15 mouse cellular contexts compared by ENCODE assay signal in the genomic region with DNA sequence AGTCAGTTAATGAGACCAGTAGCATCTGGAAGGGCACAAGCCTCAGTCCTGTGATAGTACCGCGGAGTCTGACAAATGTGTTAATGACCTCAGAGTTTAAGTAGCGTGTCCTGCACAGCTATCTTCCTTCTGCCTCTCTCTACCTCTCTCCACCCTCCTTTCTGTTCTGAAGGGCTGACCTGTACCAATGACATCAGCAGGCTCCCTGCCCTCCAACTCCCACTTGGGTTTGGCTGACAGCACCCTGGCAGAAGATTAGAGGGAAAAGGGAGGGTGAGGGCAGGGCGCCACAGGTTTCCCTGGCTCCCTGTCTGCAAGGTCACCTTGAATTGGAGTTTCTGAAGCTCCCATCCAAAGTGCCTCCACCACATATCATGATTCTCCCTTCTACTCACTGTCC.
DNase-seq lines count a peak whose midpoint lies in the region; ATAC-seq and TF ChIP-seq lines count a peak whose summit lies in the region.
"Had no signal": no experiment of that assay in that cellular context is flagged by ENCODE, and none has a peak within 500 bp of the region (broad histone marks: within the 10 kb centered on the region; RNA-seq: fewer than 3 reads in every experiment).

No protein-coding gene starts in this region.

- H3K9me3 ChIP-seq in heart, postnatal 0 days (replicated peaks; ENCODE audit: control insufficient read depth, low read length) = 0 out of 2 replicates have a peak, but pooled peaks cover 4% of the 10 kb centered on the region
- H3K9me3 ChIP-seq in stomach, postnatal 0 days (ENCODE audit: control insufficient read depth, low read length) = no peaks in the 10 kb centered on the region
- H3K9me3 ChIP-seq: midbrain, embryonic 12.5 days; neural tube, embryonic 12.5 days had no signal

- no peak overlapping the region for H3K4me2 ChIP-seq in heart, postnatal 0 days (ENCODE audit: low read depth, low read length)
- H3K4me2 ChIP-seq in stomach, postnatal 0 days (replicated peaks; ENCODE audit: low read depth) = no peak overlapping the region
- H3K4me2 ChIP-seq: midbrain, embryonic 12.5 days; neural tube, embryonic 12.5 days had no signal

- H3K27me3 ChIP-seq in heart, postnatal 0 days (ENCODE audit: control insufficient read depth, insufficient read depth, low read length) = no peaks in the 10 kb centered on the region
- no peaks in the 10 kb centered on the region for H3K27me3 ChIP-seq in stomach, postnatal 0 days (ENCODE audit: control insufficient read depth, insufficient read depth, low read length)
- H3K27me3 ChIP-seq: midbrain, embryonic 12.5 days; neural tube, embryonic 12.5 days had no signal

- peak; percentile 56 for DNase-seq in adrenal gland, adult 2 months
- no peak for DNase-seq in adrenal gland, postnatal 4 days (ENCODE audit: low spot score in 2 of 2)
- DNase-seq in urinary bladder, postnatal 36 days (ENCODE audit: low spot score in 2 of 2) = peak; percentile 4 to 16
- no peak for DNase-seq in urinary bladder, postnatal 10 days (ENCODE audit: low spot score)
- DNase-seq in heart, postnatal 0 days (ENCODE audit: low spot score) = peak; percentile 91
- DNase-seq in stomach, postnatal 0 days (ENCODE audit: low spot score) = peak; percentile 27
- no peak for DNase-seq in embryo, embryonic 10 days (ENCODE audit: low spot score)
- DNase-seq in kidney, adult 8-10 months = no peak
- DNase-seq: cerebellum, postnatal 25 days; left cerebral cortex, postnatal 4 days; liver, postnatal 0 days had no signal

- no peak overlapping the region for H3K9ac ChIP-seq in heart, postnatal 0 days (replicated peaks; ENCODE audit: low read depth, low read length)
- H3K9ac ChIP-seq in stomach, postnatal 0 days (ENCODE audit: low read length) = no peak overlapping the region
- H3K9ac ChIP-seq: liver, postnatal 0 days; midbrain, embryonic 12.5 days; neural tube, embryonic 12.5 days had no signal

- peak; percentile 97 for ATAC-seq in heart, postnatal 0 days (ENCODE audit: insufficient read depth, low read depth)
- ATAC-seq in stomach, postnatal 0 days (ENCODE audit: low FRiP score, low TSS enrichment) = peak; percentile 59; the same call in 1 of the 2 replicates
- ATAC-seq: forebrain, embryonic 14.5 days; intestine, embryonic 16.5 days; liver, postnatal 0 days had no signal

- no peak for TF ChIP-seq CTCF in heart, postnatal 0 days (IDR thresholded peaks at IDR 0.05; ENCODE audit: low read depth)
- no peak for TF ChIP-seq CTCF in stomach, postnatal 0 days (IDR thresholded peaks at IDR 0.05; ENCODE audit: low read depth)

- 19% methylated on average over 4 of the region's 4 CpGs for WGBS in heart, postnatal 0 days
- 72% methylated on average over 4 of the region's 4 CpGs for WGBS in stomach, postnatal 0 days

- H3K4me3 ChIP-seq in heart, postnatal 0 days (ENCODE audit: low read depth, low read length) = no peak overlapping the region
- no peak overlapping the region for H3K4me3 ChIP-seq in stomach, postnatal 0 days (ENCODE audit: low read depth, low read length)
- H3K4me3 ChIP-seq: midbrain, embryonic 12.5 days; neural tube, embryonic 12.5 days had no signal

- H3K27ac ChIP-seq in heart, postnatal 0 days (ENCODE audit: low read depth) = peak overlapping the region; percentile 36; the same call in 1 of the 2 replicates
- H3K27ac ChIP-seq in stomach, postnatal 0 days (replicated peaks) = no peak overlapping the region
- H3K27ac ChIP-seq: midbrain, embryonic 12.5 days; neural tube, embryonic 12.5 days had no signal

- H3K4me1 ChIP-seq in heart, postnatal 0 days (ENCODE audit: control insufficient read depth, insufficient read depth) = no peaks in the 10 kb centered on the region; the same call in 1 of the 2 replicates
- H3K4me1 ChIP-seq in stomach, postnatal 0 days (replicated peaks; ENCODE audit: control insufficient read depth, insufficient read depth) = no peaks in the 10 kb centered on the region

- no peaks in the 10 kb centered on the region for H3K36me3 ChIP-seq in heart, postnatal 0 days (replicated peaks; ENCODE audit: control insufficient read depth, insufficient read depth, low read length)
- no peaks in the 10 kb centered on the region for H3K36me3 ChIP-seq in stomach, postnatal 0 days (ENCODE audit: control insufficient read depth, insufficient read depth, low read length)
- H3K36me3 ChIP-seq: midbrain, embryonic 12.5 days; neural tube, embryonic 12.5 days had no signal

- no peak for TF ChIP-seq EP300 in heart, postnatal 0 days (IDR thresholded peaks at IDR 0.05; ENCODE audit: low read depth)
- TF ChIP-seq EP300 in stomach, postnatal 0 days (optimal IDR thresholded peaks at IDR 0.05) = no peak

Comparison
In these comparisons a context has a peak if more than half of its experiments do, and no peak if none do; other contexts are left out.
1. DNase-seq: peak in adrenal gland, adult 2 months (single experiment), urinary bladder, postnatal 36 days (2 of 2), heart, postnatal 0 days (single experiment) and stomach, postnatal 0 days (single experiment); none in adrenal gland, postnatal 4 days (0 of 2), urinary bladder, postnatal 10 days (single experiment), embryo, embryonic 10 days (single experiment) and kidney, adult 8-10 months (0 of 2).